Mouse (Mus musculus): ENCODE measurements around the gene Fggy.

Gene Fggy

GRCm38 (mm10) chr4:95557333-95557956 lies at the start of gene Fggy:
Fggy (plus strand) TSS chr4:95557507.
- Histone ChIP-seq H3K36me3 (ENCODE audit: insufficient read depth, low read length) (no peaks in the 10 kb centered on the region), H3K4me1 (replicated peaks; ENCODE audit: low read depth, low read length) (peaks cover 15% of the 10 kb centered on the region), H3K4me3 (replicated peaks; ENCODE audit: low read length) (peak within 1 kb of the TSS; percentile 81), H3K27me3 (ENCODE audit: insufficient read depth, low read length) (no peaks in the 10 kb centered on the region), H3K9me3 (ENCODE audit: low read length) (no peaks in the 10 kb centered on the region)
- TF ChIP-seq NANOG (IDR thresholded peaks at IDR 0.05; ENCODE audit: borderline replicate concordance, low read length) (no peak), POU5F1 (IDR thresholded peaks at IDR 0.05; ENCODE audit: borderline replicate concordance, low read length) (no peak), CTCF (conservative IDR thresholded peaks at IDR 0.05; ENCODE audit: low read length) (no peak)

GRCm38 (mm10) chr4:95507946-95508311 lies 49.4 kb upstream of the Fggy start:
- Histone ChIP-seq H3K4me1 (replicated peaks; ENCODE audit: low read depth, low read length) (no peaks in the 10 kb centered on the region), H3K9me3 (ENCODE audit: low read length) (no peaks in the 10 kb centered on the region), H3K36me3 (ENCODE audit: insufficient read depth, low read length) (no peaks in the 10 kb centered on the region), H3K27me3 (ENCODE audit: insufficient read depth, low read length) (no peaks in the 10 kb centered on the region), H3K4me3 (replicated peaks; ENCODE audit: low read length) (no peak overlapping the region)
- TF ChIP-seq CTCF (conservative IDR thresholded peaks at IDR 0.05; ENCODE audit: low read length): no peak
- TF ChIP-seq POU5F1 (IDR thresholded peaks at IDR 0.05; ENCODE audit: borderline replicate concordance, low read length): no peak
- no peak for TF ChIP-seq NANOG (IDR thresholded peaks at IDR 0.05; ENCODE audit: borderline replicate concordance, low read length)

DNA sequence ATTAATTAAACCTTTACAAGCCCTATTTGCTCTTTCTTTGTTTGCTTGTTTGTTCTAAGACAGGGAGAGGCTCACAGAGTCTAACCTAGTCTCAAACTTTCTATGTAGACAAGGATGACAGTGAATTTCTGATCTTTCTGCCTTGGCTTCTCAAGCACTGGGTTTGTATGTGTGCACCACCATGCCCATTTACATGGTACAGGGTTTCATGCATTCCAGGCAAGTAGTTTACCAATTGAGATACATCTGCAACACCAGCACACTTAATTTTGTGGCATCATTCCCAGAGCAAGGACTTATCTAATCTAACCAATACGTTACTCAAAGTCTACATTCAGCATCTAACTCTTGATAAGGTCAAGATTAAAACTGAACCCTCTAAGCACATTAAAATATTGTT lies 38.9 kb upstream of the Fggy start:
- no peaks in the 10 kb centered on the region for H3K36me3 ChIP-seq (ENCODE audit: insufficient read depth, low read length)
- H3K9me3 ChIP-seq (ENCODE audit: low read length): no peaks in the 10 kb centered on the region
- TF ChIP-seq NANOG (IDR thresholded peaks at IDR 0.05; ENCODE audit: borderline replicate concordance, low read length) (no peak), POU5F1 (IDR thresholded peaks at IDR 0.05; ENCODE audit: borderline replicate concordance, low read length) (no peak), CTCF (conservative IDR thresholded peaks at IDR 0.05; ENCODE audit: low read length) (no peak)

GRCm38 (mm10) chr4:95519975-95520642 lies 37.2 kb upstream of the Fggy start:
- Histone ChIP-seq H3K36me3 (ENCODE audit: insufficient read depth, low read length) (no peaks in the 10 kb centered on the region), H3K4me3 (replicated peaks; ENCODE audit: low read length) (no peak overlapping the region), H3K4me1 (replicated peaks; ENCODE audit: low read depth, low read length) (no peaks in the 10 kb centered on the region), H3K9me3 (ENCODE audit: low read length) (no peaks in the 10 kb centered on the region), H3K27me3 (ENCODE audit: insufficient read depth, low read length) (no peaks in the 10 kb centered on the region)
- TF ChIP-seq POU5F1 (IDR thresholded peaks at IDR 0.05; ENCODE audit: borderline replicate concordance, low read length) (no peak), CTCF (conservative IDR thresholded peaks at IDR 0.05; ENCODE audit: low read length) (no peak), NANOG (IDR thresholded peaks at IDR 0.05; ENCODE audit: borderline replicate concordance, low read length) (no peak)

More for the DNA sequence above, 38.9 kb upstream of the Fggy start:
- Histone ChIP-seq H3K4me1 (replicated peaks; ENCODE audit: low read depth, low read length) (no peaks in the 10 kb centered on the region), H3K27me3 (ENCODE audit: insufficient read depth, low read length) (no peaks in the 10 kb centered on the region), H3K4me3 (replicated peaks; ENCODE audit: low read length) (no peak overlapping the region)

DNA sequence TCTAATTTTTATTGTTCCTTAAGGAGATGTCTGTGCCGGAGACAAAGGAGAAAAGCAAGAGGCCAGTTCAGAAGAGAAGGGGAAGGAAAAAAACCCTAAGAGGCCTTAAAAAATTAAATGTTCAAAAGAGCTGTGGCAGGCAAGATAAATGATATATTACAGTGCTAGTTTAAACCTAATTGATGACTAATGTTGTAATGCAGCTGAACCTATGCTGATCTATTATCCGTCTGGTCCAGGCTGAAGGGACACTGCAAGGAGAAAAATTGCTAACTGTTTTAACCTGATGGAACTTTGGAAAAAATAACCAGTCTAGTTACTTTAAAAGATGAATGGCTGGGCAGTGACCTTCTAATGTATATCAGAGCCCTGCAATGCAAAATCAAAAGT lies 36.7 kb upstream of the Fggy start:
- TF ChIP-seq NANOG (IDR thresholded peaks at IDR 0.05; ENCODE audit: borderline replicate concordance, low read length) (no peak), POU5F1 (IDR thresholded peaks at IDR 0.05; ENCODE audit: borderline replicate concordance, low read length) (no peak), CTCF (conservative IDR thresholded peaks at IDR 0.05; ENCODE audit: low read length) (no peak)
- Histone ChIP-seq H3K4me1 (replicated peaks; ENCODE audit: low read depth, low read length) (no peaks in the 10 kb centered on the region), H3K36me3 (ENCODE audit: insufficient read depth, low read length) (no peaks in the 10 kb centered on the region), H3K4me3 (replicated peaks; ENCODE audit: low read length) (no peak overlapping the region), H3K27me3 (ENCODE audit: insufficient read depth, low read length) (no peaks in the 10 kb centered on the region), H3K9me3 (ENCODE audit: low read length) (no peaks in the 10 kb centered on the region)

- no peaks in the 10 kb centered on the region for H3K9me3 ChIP-seq (ENCODE audit: low read length)
- no peaks in the 10 kb centered on the region for H3K36me3 ChIP-seq (ENCODE audit: insufficient read depth, low read length)
- H3K4me1 ChIP-seq (replicated peaks; ENCODE audit: low read depth, low read length): no peaks in the 10 kb centered on the region
- H3K27me3 ChIP-seq (ENCODE audit: insufficient read depth, low read length): no peaks in the 10 kb centered on the region
- no peak for TF ChIP-seq CTCF (conservative IDR thresholded peaks at IDR 0.05; ENCODE audit: low read length)
- TF ChIP-seq POU5F1 (IDR thresholded peaks at IDR 0.05; ENCODE audit: borderline replicate concordance, low read length): no peak
- TF ChIP-seq NANOG (IDR thresholded peaks at IDR 0.05; ENCODE audit: borderline replicate concordance, low read length): no peak
- H3K4me3 ChIP-seq (replicated peaks; ENCODE audit: low read length): no peak overlapping the region
Observed at GRCm38 (mm10) chr4:95526588-95526987, 30.7 kb upstream of the Fggy start.

GRCm38 (mm10) chr4:95530757-95531156 lies 26.6 kb upstream of the Fggy start:
- Histone ChIP-seq H3K9me3 (ENCODE audit: low read length) (no peaks in the 10 kb centered on the region), H3K4me3 (replicated peaks; ENCODE audit: low read length) (no peak overlapping the region), H3K27me3 (ENCODE audit: insufficient read depth, low read length) (no peaks in the 10 kb centered on the region), H3K36me3 (ENCODE audit: insufficient read depth, low read length) (no peaks in the 10 kb centered on the region), H3K4me1 (replicated peaks; ENCODE audit: low read depth, low read length) (no peaks in the 10 kb centered on the region)
- TF ChIP-seq CTCF (conservative IDR thresholded peaks at IDR 0.05; ENCODE audit: low read length) (peak; percentile 36), NANOG (IDR thresholded peaks at IDR 0.05; ENCODE audit: borderline replicate concordance, low read length) (no peak)

DNA sequence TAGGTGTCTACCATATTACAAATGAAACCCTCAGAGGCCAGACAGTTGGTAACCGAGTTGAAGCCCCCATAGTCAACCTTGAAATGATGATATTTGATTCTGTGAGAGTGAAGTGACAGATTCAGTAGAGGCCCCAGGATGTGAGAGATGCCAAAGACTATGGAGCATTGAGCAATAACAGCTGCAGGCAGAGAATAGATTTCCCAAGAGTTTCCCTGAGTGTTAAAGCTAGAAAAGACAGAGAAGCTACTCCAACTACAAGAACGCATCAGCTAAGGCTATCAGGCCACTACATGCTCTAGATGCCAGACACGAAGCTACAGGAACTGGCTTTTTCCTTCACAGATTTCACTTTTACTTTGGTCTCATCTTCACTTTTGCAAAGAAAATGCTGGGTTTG lies 23.4 kb upstream of the Fggy start:
- H3K9me3 ChIP-seq (ENCODE audit: low read length): no peaks in the 10 kb centered on the region
- H3K4me1 ChIP-seq (replicated peaks; ENCODE audit: low read depth, low read length): no peaks in the 10 kb centered on the region
- no peaks in the 10 kb centered on the region for H3K36me3 ChIP-seq (ENCODE audit: insufficient read depth, low read length)
- TF ChIP-seq CTCF (conservative IDR thresholded peaks at IDR 0.05; ENCODE audit: low read length) (no peak), POU5F1 (IDR thresholded peaks at IDR 0.05; ENCODE audit: borderline replicate concordance, low read length) (no peak), NANOG (IDR thresholded peaks at IDR 0.05; ENCODE audit: borderline replicate concordance, low read length) (no peak)
- H3K27me3 ChIP-seq (ENCODE audit: insufficient read depth, low read length): no peaks in the 10 kb centered on the region
- no peak overlapping the region for H3K4me3 ChIP-seq (replicated peaks; ENCODE audit: low read length)
